Mouse (Mus musculus) heart, adult 2 months (tissue): ENCODE results near the gene 4930402H24Rik. TPM values are rescaled to one million over a fixed set of nuclear protein-coding genes. Genes with fewer than 3 reads are reported as not detected.
A peak's percentile ranks its signal among the peaks of the same experiment; 100 is the strongest.

Experiments
- DNase-seq, 2 experiments: peaks; one replicate each; pipeline ENCODE4 v3.0.0; 2021
- H3K27ac ChIP-seq: fragments of 200-600 bp; 2 replicates; pipeline ENCODE4 v1.8.1; 2022
- H3K27me3 ChIP-seq: fragments of 200-500 bp; 2 replicates; pipeline ENCODE4 v1.6.1; 2012; ENCODE audit warnings: mild to moderate bottlenecking, low read length, inconsistent platforms, mixed read lengths; ENCODE audit not compliant: control insufficient read depth, insufficient read depth
- H3K36me3 ChIP-seq: fragments of 200-500 bp; 2 replicates; pipeline ENCODE4 v1.6.1; 2012; ENCODE audit warnings: low read length, inconsistent platforms; ENCODE audit not compliant: control insufficient read depth, insufficient read depth
- H3K4me1 ChIP-seq: fragments of 200-500 bp; 2 replicates; pipeline ENCODE4 v1.6.1; 2011; ENCODE audit warnings: low read length; ENCODE audit not compliant: control insufficient read depth, insufficient read depth
- H3K4me3 ChIP-seq: fragments of 200-600 bp; 2 replicates; pipeline ENCODE4 v1.8.1; 2022
- H3K79me2 ChIP-seq: fragments of 200-500 bp; replicated peaks from 2 replicates; pipeline ENCODE4 v1.6.1; 2012; ENCODE audit warnings: mild to moderate bottlenecking, inconsistent platforms, low read length, moderate library complexity, mixed read lengths; ENCODE audit not compliant: control insufficient read depth, insufficient read depth
- H3K9ac ChIP-seq: fragments of 200-500 bp; 2 replicates; pipeline ENCODE4 v1.6.1; 2012; ENCODE audit warnings: low read depth, mild to moderate bottlenecking, control low read depth, inconsistent platforms, low read length, mixed read lengths
- CTCF ChIP-seq: fragments of 200-600 bp; IDR thresholded peaks from 2 replicates; pipeline ENCODE4 v1.8.1; 2022; ENCODE audit warnings: antibody characterized with exemption, mild to moderate bottlenecking, moderate library complexity
- EP300 ChIP-seq: fragments of 200-500 bp; IDR thresholded peaks from 2 replicates; pipeline ENCODE4 v1.6.1; 2011; ENCODE audit warnings: low read depth, low read length, control low read depth; ENCODE audit not compliant: insufficient read depth
- POLR2A ChIP-seq: fragments of 200-500 bp; IDR thresholded peaks from 2 replicates; pipeline ENCODE4 v1.6.1; 2011; ENCODE audit warnings: mild to moderate bottlenecking, low read depth, low read length, control low read depth; ENCODE audit not compliant: insufficient read depth
- WGBS: fragments of 180-500 bp; shearing (Covaris S2); methylation state at CpG from one replicate; pipeline ENCODE4 v1.1.7; 2018; 5-methylcytosine and 5-hydroxymethylcytosine counted together
- intact Hi-C: fragments of 180-260 bp; cut with DNase I; formaldehyde crosslinking; loops from one replicate; pipeline ENCODE4 v1.15.1; 2025
- polyA plus RNA-seq: library from polyadenylated mRNA; depleted of rRNA; stranded (reverse); fragments of >200 nt; gene quantifications from 2 replicates; pipeline ENCODE4 v1.2.3, GENCODE M21; 2012
- total RNA-seq, 2 experiments: library from RNA; stranded (reverse); gene quantifications; 2 replicates each; pipeline ENCODE4 v1.2.3; 2021

Gene 4930402H24Rik
- total and polyA plus RNA-seq, 3 experiments: 34.2 to 52.3 (median 50.7) TPM

- DNase-seq: no peak
- no peaks in the 10 kb centered on the region for H3K4me1 ChIP-seq
- H3K36me3 ChIP-seq: peaks cover 2% of the 10 kb centered on the region; the same call in 1 of the 2 replicates
- intact Hi-C loops: no loop called here
- peaks cover 2% of the 10 kb centered on the region; the same call in 1 of the 2 replicates for H3K79me2 ChIP-seq
- no peak overlapping the region for H3K27ac ChIP-seq
- no peak for TF ChIP-seq POLR2A
- no peak for TF ChIP-seq CTCF
- no peak for TF ChIP-seq EP300
- H3K9ac ChIP-seq: no peak overlapping the region
- H3K27me3 ChIP-seq: no peaks in the 10 kb centered on the region
- WGBS: 79% methylated on average over 3 of the region's 3 CpGs
- H3K4me3 ChIP-seq: no peak overlapping the region
These were observed 151.6 kb downstream of the 4930402H24Rik start for GRCm38 (mm10) chr2:130754596-130754995.

GRCm38 (mm10) chr2:130750449-130750848 lies 155.8 kb downstream of the 4930402H24Rik start:
- Histone ChIP-seq H3K27ac (no peak overlapping the region), H3K36me3 (no peaks in the 10 kb centered on the region), H3K9ac (no peak overlapping the region), H3K27me3 (no peaks in the 10 kb centered on the region), H3K79me2 (no peaks in the 10 kb centered on the region; the same call in 1 of the 2 replicates), H3K4me1 (no peaks in the 10 kb centered on the region), H3K4me3 (no peak overlapping the region)
- TF ChIP-seq EP300: no peak
- WGBS: 72% methylated on average over 8 of the region's 8 CpGs
- peak in 1 of 2 experiments; percentile 10 for DNase-seq
- intact Hi-C loops: no loop called here

- intact Hi-C loops: no loop called here
- H3K79me2 ChIP-seq: no peaks in the 10 kb centered on the region; the same call in 1 of the 2 replicates
- H3K36me3 ChIP-seq: no peaks in the 10 kb centered on the region
- 96% methylated on average over 3 of the region's 3 CpGs for WGBS
- H3K27me3 ChIP-seq: no peaks in the 10 kb centered on the region
- H3K4me3 ChIP-seq: no peak overlapping the region
- DNase-seq: no peak
- no peak overlapping the region for H3K27ac ChIP-seq
- TF ChIP-seq CTCF (no peak), POLR2A (no peak), EP300 (no peak)
- no peaks in the 10 kb centered on the region for H3K4me1 ChIP-seq
- H3K9ac ChIP-seq: no peak overlapping the region
These were observed 156.5 kb downstream of the 4930402H24Rik start for GRCm38 (mm10) chr2:130749708-130750107.

- H3K4me3 ChIP-seq: no peak overlapping the region
- intact Hi-C loops: no loop called here
- no peaks in the 10 kb centered on the region for H3K36me3 ChIP-seq
These were observed 162.6 kb downstream of the 4930402H24Rik start for GRCm38 (mm10) chr2:130743576-130743975.

GRCm38 (mm10) chr2:130740096-130740495 lies 166.1 kb downstream of the 4930402H24Rik start:
- Histone ChIP-seq H3K79me2 (no peaks in the 10 kb centered on the region), H3K27me3 (no peaks in the 10 kb centered on the region), H3K4me3 (no peak overlapping the region), H3K27ac (no peak overlapping the region), H3K9ac (no peak overlapping the region), H3K36me3 (peaks cover 3% of the 10 kb centered on the region; the same call in 1 of the 2 replicates), H3K4me1 (no peaks in the 10 kb centered on the region)
- intact Hi-C loops: no loop called here
- no peak for DNase-seq
- TF ChIP-seq EP300: no peak
- no peak for TF ChIP-seq POLR2A
- no peak for TF ChIP-seq CTCF
- WGBS: 59% methylated on average over 4 of the region's 4 CpGs

More at GRCm38 (mm10) chr2:130743576-130743975, 162.6 kb downstream of the 4930402H24Rik start:
- Histone ChIP-seq H3K27ac (no peak overlapping the region), H3K79me2 (no peaks in the 10 kb centered on the region), H3K9ac (no peak overlapping the region), H3K4me1 (no peaks in the 10 kb centered on the region), H3K27me3 (no peaks in the 10 kb centered on the region)
- TF ChIP-seq CTCF (no peak), EP300 (no peak), POLR2A (no peak)
- no peak for DNase-seq
- WGBS: 93% methylated on average over 1 of the region's 1 CpGs

GRCm38 (mm10) chr2:130738019-130738418 lies 168.2 kb downstream of the 4930402H24Rik start:
- no peak overlapping the region for H3K27ac ChIP-seq

More at GRCm38 (mm10) chr2:130738019-130738418, 168.2 kb downstream of the 4930402H24Rik start:
- 82% methylated on average over 6 of the region's 6 CpGs for WGBS
- H3K9ac ChIP-seq: no peak overlapping the region
- no peaks in the 10 kb centered on the region for H3K27me3 ChIP-seq
- no peak for DNase-seq
- intact Hi-C loops: no loop called here
- H3K4me1 ChIP-seq: no peaks in the 10 kb centered on the region
- no peaks in the 10 kb centered on the region for H3K79me2 ChIP-seq
- no peak overlapping the region for H3K4me3 ChIP-seq
- no peak for TF ChIP-seq CTCF
- no peak for TF ChIP-seq EP300
- TF ChIP-seq POLR2A: no peak
- peaks cover 7% of the 10 kb centered on the region for H3K36me3 ChIP-seq
